Mouse (Mus musculus): ENCODE data around the gene Ltb.
"Not testable (repeated sequence)": the region's sequence is repeated elsewhere in the genome, so short reads cannot be mapped to it uniquely, and the experiment has no call there.

The Ltb gene

DNA sequence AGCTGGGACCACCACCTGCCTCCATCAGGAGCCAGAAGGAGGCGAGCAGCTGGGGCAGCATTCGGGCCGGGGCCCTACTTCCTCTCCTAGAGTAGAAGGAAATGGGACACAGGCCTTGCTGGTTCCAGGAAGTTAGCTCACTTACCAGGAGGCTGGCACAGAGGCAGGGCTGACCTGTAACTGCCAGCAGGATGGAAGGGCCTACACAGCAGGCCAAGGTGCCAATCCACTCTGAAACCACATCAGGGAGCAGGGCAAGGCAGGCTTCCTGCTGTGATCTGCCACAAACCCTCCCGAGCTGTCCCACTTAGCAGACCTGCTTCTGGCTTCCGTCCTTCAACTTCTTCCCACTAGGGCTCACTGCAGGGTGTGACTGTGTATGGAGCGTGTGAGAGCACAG is 28.1 kb downstream of the Ltb start:
- DNase-seq (ENCODE audit: low spot score in 2 of 2) = no peak

DNA sequence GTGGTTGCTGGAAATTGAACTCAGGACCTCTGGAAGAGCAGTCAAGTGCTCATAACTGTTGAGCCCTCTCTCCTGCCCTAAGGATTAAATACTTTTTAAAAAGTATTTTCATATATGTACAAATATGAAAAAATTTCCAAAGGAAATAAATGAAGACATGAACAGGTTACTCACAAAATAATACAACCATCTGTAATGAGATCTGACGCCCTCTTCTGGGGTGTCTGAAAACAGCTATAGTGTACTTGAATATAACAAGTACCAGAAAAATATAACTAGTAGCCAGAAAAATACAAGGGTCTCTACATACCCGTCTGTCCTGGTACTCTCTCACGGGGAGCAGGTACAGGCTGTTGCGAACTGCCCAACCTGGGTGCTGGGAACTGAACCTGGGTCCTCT is 30.4 kb downstream of the Ltb start:
- DNase-seq (ENCODE audit: low spot score in 2 of 2) = no peak

DNA sequence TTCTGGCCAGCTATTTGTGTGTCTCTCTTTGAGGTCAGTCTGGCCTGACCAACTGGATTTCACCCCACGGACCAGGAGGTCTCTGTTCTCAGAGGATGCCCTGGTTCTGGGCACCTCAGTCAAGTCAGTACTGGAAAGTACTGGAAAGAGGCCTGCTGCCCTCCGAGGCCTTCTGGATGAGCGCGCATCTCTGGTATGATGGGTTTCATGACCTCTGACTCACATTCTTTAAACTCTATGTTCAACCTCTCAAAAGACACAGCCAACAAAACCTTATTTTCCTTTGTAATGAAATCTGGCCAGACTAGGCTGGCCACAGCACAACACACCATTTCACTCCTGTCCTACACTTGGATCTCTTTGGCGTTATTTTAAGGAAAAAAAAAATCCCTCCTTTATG is 31.2 kb downstream of the Ltb start:
- no peak for DNase-seq (ENCODE audit: low spot score in 2 of 2)

DNA sequence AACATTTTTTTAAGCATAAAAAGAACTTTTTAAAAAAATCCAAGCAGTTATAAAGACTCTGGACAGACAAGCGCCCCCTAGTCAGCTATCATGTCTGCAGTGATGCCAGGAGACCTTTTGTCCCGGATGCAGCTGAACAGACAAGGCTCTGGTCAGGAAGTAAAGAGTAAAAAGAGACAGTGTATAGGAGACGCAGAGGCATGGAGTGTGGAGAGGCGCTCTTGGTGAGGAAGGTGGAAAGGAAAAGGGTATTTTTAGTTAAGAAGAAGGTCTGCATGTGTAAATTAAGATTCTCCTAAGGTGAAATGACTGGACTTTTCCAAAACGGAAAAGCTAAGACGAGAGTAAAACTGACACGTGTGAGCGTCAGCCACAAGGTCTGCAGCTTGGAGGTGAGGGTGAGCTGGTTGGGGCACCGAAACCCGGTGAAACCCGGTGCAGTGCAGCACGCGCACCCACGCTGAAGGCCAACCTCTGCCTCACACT is 32.4 kb downstream of the Ltb start:
- no peak for DNase-seq (ENCODE audit: low spot score in 2 of 2)

DNA sequence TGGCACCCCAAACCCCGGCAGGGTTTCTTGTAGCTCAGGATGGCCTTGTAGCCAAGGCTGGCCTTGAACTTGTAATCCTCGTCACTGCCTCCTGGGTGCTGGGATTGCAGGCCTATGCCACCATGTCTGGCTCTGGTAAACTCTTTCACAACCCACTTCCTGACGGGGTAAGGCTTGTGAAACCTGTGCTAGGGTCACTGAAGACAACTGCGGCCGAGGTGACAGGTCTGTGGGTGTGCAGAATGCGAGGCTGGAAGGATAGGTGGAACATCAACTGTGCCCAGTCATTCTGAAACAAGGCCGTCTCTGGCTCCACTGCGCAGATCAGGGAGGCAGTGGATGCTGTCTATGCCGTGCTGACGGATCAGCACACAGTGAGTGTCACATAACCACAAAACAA is 36.8 kb downstream of the Ltb start:
- no peak for DNase-seq (ENCODE audit: low spot score in 2 of 2)

DNA sequence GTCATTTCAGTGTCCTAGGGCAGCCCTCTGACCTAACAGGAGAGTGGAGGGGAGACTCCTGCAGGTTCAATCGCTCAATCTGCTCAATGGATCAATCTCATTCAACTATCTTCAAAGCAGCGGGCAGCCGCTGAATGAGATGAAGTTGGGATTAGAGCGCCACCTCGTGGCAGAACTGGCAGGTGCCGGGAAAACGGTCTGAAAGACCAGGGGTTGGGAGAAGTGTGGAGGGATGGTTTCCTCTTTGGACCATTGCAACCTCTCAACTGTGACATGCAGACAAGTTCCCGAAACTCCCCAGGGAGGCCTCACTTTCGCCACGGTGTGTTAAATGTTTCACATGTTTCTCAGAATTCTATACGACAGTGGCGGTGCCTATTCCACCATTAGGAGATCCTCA is 37.8 kb downstream of the Ltb start:
- DNase-seq (ENCODE audit: low spot score in 2 of 2) = peak in 1 of 2 experiments; percentile 87

DNA sequence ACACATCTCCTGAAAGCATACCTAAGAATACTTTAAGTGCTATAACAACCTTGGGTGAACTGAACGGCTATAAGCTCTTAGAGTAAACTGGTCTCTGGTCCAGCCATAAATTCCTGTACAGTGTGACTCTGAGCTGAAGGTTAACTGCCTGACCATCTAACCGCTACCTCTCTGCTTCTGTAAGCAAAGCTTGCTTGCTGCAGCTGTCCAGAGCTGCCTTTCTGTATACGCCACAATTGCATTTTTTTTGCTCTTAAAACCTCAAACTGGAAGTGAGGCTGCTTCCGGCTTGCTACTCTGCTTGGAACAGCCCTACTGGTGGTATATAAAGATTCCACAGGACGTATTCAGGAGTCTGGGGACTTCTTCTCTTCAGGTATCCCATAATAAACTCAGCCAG is 38.4 kb downstream of the Ltb start:
- no peak for DNase-seq (ENCODE audit: low spot score in 2 of 2)

DNA sequence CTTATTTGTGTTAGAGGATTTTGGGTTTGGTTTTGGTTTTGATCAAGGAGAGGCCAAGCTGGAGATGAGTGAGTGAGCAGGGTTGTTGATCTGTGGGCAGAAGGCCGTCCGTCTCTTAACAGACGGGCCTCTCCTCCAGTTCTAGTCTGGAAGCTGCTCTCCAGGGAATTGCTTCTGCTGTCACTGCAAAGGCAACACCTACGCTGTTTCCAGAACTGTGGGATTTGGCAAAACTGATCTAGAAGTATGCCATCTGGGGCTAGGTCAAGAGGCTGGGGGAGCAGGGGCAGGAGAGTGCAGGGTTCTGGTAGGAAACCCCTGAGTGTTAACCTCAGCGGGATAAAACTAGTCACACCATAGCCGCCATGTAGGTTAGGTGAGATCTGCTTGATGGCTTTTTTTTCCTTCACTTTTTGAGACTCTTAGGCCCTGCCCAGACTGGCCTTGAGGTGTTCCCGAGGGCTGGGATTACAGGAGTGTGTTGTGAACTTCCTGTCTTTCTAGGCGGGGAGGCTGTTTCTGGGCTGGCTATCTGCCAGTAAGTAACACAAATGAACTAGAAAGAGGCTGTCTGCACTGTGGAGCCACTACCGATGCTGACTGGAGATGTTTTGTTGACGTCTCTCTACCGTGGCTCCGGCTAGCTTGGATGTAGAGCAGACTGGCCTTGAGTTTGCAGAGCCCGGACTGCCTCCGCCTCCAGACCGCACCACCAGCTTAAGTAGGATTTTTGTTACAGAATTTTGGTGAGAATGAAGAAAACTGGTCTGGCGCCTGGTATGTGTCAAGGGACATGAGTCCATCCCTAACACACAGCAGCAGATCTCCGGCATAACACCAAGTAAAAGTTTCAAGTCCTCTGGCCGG is 39.1 kb downstream of the Ltb start, which contains the start of gene Atp6v1g2:
Gene Atp6v1g2 (plus strand): TSS at position 547 of the 867 bp plus-strand sequence.
- DNase-seq (ENCODE audit: low spot score in 2 of 2) = no peak

DNA sequence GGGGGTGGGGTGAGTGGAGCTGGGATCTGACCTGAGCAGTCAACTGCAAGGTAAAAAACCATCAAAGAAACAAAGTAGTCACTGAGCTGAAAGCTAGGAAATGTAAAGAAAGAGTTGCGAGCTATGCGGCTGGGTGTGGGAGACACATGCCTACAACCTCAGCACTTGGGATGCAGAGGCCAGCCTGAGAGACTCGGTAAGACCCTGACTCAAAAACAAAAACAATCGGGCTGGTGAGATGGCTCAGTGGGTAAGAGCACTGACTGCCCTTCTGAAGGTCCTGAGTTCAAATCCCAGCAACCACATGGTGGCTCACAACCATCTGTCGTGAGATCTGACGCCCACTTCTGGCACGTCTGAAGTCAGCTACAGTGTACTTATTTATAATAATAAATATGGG is 39.9 kb downstream of the Ltb start:
- DNase-seq (ENCODE audit: low spot score in 2 of 2) = not testable (repeated sequence)

DNA sequence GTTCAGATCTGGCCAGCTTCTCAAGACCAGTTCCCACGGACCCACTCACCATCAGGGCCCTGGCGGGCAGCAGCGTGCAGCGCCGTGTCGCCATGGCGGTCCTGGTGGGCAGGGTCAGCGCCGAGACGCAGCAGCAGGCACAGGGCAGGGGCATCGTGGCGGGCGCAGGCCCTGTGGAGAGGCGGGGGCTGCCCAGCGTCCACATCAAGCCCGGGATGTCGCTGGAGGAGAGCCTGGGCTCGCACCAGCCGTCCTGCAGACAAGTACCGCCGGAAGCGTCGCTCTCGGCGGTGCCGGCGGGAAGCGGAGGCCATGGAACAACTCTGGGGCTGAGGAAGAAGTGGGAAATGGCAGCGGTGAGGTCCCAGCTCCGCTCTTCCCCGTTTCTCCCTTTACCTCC is 40.7 kb downstream of the Ltb start:
- no peak for DNase-seq (ENCODE audit: low spot score in 2 of 2)

DNA sequence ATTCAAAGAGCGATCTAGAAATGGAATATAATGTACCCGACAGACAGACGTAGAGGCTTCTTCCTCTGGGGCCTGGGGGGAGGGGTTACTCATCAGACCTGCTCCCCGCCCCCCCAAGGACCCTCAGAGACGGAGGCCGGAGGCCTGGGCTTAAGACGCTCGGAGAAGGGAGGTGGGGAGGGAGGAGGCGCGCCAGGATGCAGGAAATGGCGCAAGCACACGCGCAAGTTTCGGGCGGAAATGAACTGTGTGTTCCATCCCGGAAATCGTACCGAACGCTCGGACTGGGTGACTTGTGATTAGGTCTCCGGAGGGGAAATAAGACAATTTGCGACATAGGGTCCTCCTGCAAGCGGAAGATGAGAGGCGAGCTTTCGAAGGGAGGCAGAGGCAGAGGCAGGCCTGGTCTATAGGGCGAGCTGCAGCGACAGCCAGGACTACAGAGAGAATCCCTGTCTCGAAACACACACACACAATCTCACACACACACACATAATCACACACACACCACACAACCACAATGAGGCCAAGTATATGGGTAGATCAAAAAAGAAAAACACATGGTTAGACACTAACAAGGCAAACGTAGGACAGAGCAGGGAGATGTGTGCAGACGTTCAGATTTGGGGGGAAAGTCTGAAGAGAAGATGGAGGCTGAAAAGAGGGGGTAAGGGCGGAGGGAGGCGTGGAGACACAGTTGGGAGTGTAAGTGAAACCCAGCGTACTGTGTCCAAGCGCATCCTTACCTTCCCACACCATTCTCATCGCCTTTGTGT is 41.6 kb downstream of the Ltb start, which contains the start of gene Nfkbil1:
Gene Nfkbil1 (minus strand): TSS at position 179 of the 776 bp plus-strand sequence.
- peak; percentile 85 to 90 for DNase-seq (ENCODE audit: low spot score in 2 of 2)

DNA sequence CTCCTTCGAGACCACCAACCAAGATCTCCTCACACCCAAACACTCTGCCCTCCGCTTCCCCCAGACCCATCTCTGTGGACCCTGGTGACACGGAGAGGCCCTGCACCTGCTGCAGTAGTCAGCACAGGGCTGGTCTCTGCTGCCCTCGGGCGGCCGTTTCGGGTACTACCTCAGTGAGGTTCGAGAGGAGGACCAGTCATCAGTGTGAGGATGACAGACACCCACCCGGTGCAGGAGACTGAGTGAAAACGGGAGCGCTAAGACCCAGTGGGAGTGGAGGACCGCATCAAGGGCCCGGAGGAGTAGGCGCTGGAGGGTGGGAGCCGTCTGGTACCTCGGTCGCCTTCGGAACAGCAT is 42.1 kb downstream of the Ltb start:
- peak; percentile 97 to 100 for DNase-seq (ENCODE audit: low spot score in 2 of 2)

DNA sequence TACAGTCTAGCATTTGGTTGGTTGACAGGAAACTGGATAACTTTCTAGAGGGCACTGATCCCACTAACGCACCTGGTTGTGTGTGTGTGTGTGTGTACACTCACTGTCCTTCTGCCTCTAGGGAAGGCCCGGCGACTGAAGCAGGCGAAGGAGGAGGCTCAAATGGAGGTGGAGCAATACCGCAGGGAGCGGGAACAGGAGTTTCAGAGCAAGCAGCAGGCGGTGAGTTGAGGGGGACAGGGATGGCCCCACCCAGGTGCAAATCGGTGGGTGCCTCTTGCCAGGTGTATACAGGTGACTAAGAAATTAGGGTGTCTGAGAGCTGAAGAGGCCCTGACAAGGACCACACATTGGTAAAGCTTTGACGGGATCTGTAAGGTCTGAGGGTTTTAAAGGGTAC is 42.8 kb downstream of the Ltb start:
- no peak for DNase-seq (ENCODE audit: low spot score in 2 of 2)

DNA sequence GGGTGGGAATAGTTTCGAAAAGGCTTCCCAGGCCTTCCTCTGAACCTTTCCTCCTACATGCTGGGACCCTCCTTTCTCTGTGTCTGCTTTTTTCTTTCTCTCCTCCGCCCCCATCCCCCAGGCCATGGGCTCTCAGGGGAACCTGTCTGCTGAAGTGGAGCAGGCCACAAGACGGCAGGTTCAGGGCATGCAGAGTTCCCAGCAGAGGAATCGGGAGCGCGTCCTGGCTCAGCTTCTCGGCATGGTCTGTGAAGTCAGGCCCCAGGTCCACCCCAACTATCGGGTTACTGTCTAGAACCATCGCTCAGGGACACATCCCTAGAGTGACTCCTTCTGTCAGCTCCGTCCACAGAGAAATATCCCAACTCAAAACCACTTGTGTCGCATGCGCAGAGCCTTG is 43.3 kb downstream of the Ltb start:
- no peak for DNase-seq (ENCODE audit: low spot score in 2 of 2)

DNA sequence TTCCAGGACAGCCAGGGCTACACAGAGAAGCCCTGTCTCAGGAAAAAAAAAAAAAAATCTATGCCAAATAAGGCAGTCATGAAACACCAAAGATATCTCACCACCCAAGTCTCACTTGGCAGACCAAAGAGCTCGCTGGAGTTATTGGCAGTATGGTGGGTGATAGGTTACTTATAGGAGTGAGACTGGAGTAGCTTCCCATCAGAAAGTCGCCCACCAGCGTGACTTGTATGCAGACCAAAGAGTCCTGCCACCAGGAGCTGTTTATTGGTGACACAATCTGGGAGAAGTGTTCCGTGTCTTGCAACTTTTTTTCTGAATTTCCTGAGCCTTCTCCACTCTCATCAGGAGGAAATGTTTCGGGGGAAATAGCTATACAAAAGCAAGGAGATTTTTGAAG is 45.5 kb downstream of the Ltb start:
- no peak for DNase-seq (ENCODE audit: low spot score in 2 of 2)

DNA sequence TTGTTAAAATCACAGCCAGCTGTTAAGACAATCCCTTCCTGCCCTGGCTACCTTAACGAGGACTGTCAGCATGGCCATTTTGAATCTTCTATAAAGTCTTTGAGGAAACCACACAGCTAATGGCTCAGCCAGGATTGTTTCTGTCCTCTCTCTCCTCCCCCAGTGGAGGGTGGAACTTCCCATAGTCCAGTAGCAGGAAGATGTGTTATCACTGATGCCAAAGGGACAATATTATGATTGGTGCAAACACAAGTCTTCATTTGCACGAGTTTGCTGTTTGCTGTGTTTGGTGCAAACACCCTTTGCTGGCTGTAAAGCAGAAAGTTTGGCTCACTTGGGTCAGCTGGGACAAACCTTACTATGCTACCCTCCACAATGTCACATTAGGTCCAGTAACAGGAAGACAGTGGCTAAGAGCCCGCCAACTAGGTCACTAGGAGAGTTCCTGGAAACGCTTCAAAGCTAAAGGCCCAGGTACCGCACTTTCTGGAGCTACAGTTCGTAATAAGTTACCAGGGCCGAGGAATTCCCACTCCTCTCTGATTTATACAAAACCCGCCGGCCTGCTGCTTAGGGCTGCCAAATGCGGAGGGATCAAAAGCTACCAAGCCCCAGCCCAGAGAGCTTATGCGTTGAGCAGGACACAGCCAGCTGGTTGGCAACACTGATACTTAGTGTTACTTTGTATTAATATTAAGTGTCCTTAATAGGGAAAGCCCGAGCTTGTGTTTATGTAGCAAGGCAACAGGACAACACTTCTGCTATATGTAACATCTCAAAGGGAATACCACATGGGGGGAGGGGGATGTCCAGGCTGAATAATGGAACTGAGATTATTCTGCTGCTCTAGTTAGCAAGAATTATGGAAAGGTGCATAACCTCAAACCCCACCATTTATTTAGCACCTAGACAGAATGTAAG is 46.4 kb downstream of the Ltb start:
- DNase-seq (ENCODE audit: low spot score in 2 of 2) = no peak

DNA sequence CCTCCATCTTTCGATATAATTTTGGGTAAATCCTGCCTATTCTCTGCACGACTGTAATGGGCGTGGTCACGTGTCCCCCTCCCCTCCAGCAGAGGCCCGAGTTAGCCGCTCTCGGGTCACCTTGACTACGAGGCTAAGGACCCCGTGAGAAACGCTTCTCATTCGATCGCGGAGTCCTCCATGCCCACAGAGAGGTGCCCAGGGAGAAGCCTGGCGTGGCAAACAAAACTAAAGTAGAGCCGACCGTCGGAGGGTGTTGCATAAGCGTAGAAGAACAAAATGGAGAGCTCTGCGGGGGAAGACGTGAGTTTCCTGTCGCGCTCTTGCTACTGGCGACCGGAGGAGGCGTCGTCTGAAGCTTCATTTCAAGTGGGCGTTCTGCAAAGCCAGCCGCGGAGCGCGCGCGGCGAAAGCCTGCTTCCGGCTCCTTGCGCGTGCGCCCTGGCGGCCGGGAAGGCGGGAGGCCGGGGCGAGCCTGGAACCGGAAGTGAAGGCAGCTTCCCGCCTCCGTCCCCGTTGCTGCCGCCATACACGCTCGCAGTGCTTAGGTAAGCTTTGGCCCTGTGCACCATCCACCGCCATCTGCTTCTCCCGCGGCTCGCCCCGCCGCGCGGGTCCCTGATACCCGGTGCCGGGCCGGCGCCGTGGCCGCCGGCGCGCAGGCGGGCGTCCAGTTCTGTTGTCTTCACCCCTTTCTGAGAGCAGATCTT is 47.2 kb downstream of the Ltb start, which contains the start of gene Ddx39b:
Gene Ddx39b (plus strand): TSS at position 442 of the 710 bp plus-strand sequence.
- DNase-seq (ENCODE audit: low spot score in 2 of 2) = peak; percentile 94 to 96

DNA sequence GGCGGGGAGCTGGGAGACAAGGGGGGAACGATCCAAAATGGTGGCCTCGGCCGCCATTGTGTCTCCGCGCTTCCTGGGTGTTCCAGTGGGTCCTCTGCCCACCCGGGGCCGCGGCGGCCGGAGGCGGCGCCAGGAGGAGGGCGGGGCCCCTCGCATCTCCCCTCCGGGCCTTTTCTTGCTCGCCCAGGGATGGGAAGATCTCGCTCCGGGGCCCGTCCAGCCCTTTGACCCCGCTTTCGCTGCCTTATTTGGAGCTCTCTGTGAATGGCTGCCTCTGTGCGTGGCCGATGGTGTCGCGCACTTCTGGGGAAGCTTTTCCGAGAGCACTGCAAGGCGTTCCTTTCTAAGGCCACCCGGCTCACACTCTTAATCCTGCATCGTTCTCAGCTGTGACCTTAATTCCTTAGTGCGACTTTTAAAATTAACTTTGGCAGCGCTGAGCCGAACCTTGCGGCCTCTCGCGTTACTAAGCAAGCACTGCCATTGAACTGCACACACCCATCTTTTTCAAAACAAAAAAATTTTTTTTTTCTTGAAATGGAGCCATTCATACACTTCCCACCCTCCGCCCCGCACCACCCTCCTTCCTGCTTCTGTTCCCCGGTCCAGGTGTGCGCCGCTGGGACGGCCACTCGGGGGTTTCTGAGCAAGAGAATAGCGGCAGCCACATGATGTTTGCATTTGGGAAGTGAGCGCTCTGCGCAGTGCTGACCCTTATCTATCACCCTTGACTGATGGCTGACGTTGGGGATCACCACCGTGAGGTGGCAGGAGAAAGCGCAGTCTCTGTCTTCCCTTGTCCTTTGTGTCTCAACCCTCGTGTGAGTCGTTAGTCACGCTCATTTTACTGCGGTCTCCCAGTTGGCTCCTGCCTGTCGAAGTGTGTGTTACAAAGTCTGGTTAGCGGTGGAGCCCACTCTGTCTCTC is 48.0 kb downstream of the Ltb start:
- no peak for DNase-seq (ENCODE audit: low spot score in 2 of 2)

DNA sequence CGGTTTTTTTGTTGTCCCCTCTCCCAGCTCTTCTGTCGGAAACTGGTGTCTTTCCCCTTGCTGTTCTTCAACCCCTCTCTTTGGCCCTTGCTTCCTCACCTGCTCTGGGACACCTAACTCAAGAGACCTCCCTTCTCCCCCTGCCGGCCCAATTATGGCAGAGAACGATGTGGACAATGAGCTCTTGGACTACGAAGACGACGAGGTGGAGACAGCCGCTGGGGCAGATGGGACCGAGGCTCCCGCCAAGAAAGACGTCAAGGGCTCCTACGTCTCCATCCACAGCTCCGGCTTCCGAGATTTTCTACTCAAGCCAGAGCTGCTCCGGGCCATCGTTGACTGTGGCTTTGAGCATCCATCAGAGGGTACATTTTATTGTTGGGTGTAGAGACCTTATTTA is 48.8 kb downstream of the Ltb start:
- DNase-seq (ENCODE audit: low spot score in 2 of 2) = no peak

DNA sequence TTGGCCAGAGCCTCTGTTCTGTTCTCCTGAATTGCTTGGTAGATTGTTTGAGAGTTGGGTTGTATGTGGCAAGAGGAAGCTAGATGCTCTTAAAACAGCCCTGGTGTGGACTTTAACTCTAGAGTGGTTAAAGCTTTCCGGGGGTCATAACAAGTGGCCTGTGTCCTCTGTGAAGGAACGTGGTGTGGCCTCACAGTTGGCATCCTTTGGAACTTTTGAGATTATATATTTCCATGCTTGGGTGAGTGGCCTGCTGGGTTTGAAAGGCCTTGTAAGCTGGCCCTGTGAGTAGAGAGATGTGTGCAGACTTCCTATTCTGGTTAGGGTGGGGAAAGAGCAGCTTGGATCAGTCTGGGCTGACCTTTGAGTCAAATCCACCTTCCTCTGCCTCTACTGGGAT is 50.8 kb downstream of the Ltb start:
- no peak for DNase-seq (ENCODE audit: low spot score in 2 of 2)

All from frontal cortex, postnatal 14 days (tissue).